In genomic region chr10:81377793-81378552, GRCm38 (mm10) we compare ENCODE assay signal across 8 mouse cellular contexts. TPM values are rescaled to one million over a fixed set of nuclear protein-coding genes. Genes with fewer than 3 reads are reported as not detected.
DNase-seq lines count a peak whose midpoint lies in the region; ATAC-seq and TF ChIP-seq lines count a peak whose summit lies in the region.

TSS of gene Fzr1 (minus strand) at chr10:81378516.

- H3K4me2 ChIP-seq in forebrain, embryonic 11.5 days (ENCODE audit: low read depth, low read length, severe bottlenecking): peak within 1 kb of the TSS; percentile 88
- H3K4me2 ChIP-seq in liver, embryonic 11.5 days: peak within 1 kb of the TSS; percentile 91
- peak within 1 kb of the TSS; percentile 79 for H3K4me2 ChIP-seq in stomach, embryonic 15.5 days

- no peak for ATAC-seq in G1E (ENCODE audit: extremely low read depth, insufficient number of reproducible peaks, low FRiP score, poor library complexity, severe bottlenecking)
- ATAC-seq in forebrain, embryonic 11.5 days (replicated peaks; ENCODE audit: low FRiP score): peak; percentile 66
- ATAC-seq in hematopoietic stem cell, adult 5-6 weeks (replicated peaks in 1 of 2; ENCODE audit: insufficient read depth in 1 of 2, low FRiP score in 2 of 2, low TSS enrichment in 1 of 2, low read depth in 1 of 2, poor library complexity in 2 of 2, severe bottlenecking in 2 of 2): no peak
- ATAC-seq in liver, embryonic 11.5 days (replicated peaks; ENCODE audit: low FRiP score): peak; percentile 7
- ATAC-seq in stomach, embryonic 15.5 days (ENCODE audit: insufficient read depth, low FRiP score, low read depth): peak; percentile 3; the same call in 1 of the 2 replicates

- H3K27ac ChIP-seq in forebrain, embryonic 11.5 days (ENCODE audit: low read depth, low read length): peak within 1 kb of the TSS; percentile 75
- H3K27ac ChIP-seq in liver, embryonic 11.5 days (ENCODE audit: low read depth, low read length): peak within 1 kb of the TSS; percentile 81
- H3K27ac ChIP-seq in stomach, embryonic 15.5 days: peak within 1 kb of the TSS; percentile 74

- peak within 1 kb of the TSS; percentile 94 for H3K9ac ChIP-seq in forebrain, embryonic 11.5 days (ENCODE audit: low read length)
- H3K9ac ChIP-seq in liver, embryonic 11.5 days (ENCODE audit: low read depth, low read length): peak within 1 kb of the TSS; percentile 97
- peak within 1 kb of the TSS; percentile 81 for H3K9ac ChIP-seq in stomach, embryonic 15.5 days

- peaks cover 79% of the 10 kb centered on the region for H3K4me1 ChIP-seq in G1E (ENCODE audit: insufficient read depth, low read depth, low read length)
- H3K4me1 ChIP-seq in forebrain, embryonic 11.5 days (replicated peaks; ENCODE audit: control insufficient read depth, insufficient read depth, low read length): peaks cover 17% of the 10 kb centered on the region
- H3K4me1 ChIP-seq in liver, embryonic 11.5 days (replicated peaks; ENCODE audit: control insufficient read depth, insufficient read depth, low read length): peaks cover 41% of the 10 kb centered on the region
- peaks cover 26% of the 10 kb centered on the region for H3K4me1 ChIP-seq in stomach, embryonic 15.5 days

- H3K27me3 ChIP-seq in G1E (ENCODE audit: insufficient read depth, low read length): no peaks in the 10 kb centered on the region
- no peaks in the 10 kb centered on the region for H3K27me3 ChIP-seq in forebrain, embryonic 11.5 days (ENCODE audit: control insufficient read depth, insufficient read depth, low read length)
- H3K27me3 ChIP-seq in liver, embryonic 11.5 days (replicated peaks; ENCODE audit: control insufficient read depth, insufficient read depth, low read length): no peaks in the 10 kb centered on the region
- H3K27me3 ChIP-seq in stomach, embryonic 15.5 days (replicated peaks): no peaks in the 10 kb centered on the region

- H3K36me3 ChIP-seq in G1E (replicated peaks): peaks cover 45% of the 10 kb centered on the region
- H3K36me3 ChIP-seq in forebrain, embryonic 11.5 days (ENCODE audit: control insufficient read depth, insufficient read depth, low read length): peaks cover 6% of the 10 kb centered on the region; the same call in 1 of the 2 replicates
- H3K36me3 ChIP-seq in liver, embryonic 11.5 days (ENCODE audit: control insufficient read depth, insufficient read depth, low read length): peaks cover 18% of the 10 kb centered on the region
- peaks cover 15% of the 10 kb centered on the region; the same call in 1 of the 2 replicates for H3K36me3 ChIP-seq in stomach, embryonic 15.5 days

- peak within 1 kb of the TSS; percentile 85 for H3K4me3 ChIP-seq in G1E (ENCODE audit: low read depth, low read length)
- H3K4me3 ChIP-seq in forebrain, embryonic 11.5 days (ENCODE audit: low read depth, low read length): peak within 1 kb of the TSS; percentile 89
- peak within 1 kb of the TSS; percentile 92 for H3K4me3 ChIP-seq in liver, embryonic 11.5 days (ENCODE audit: low read depth, low read length)
- peak within 1 kb of the TSS; percentile 82 for H3K4me3 ChIP-seq in stomach, embryonic 15.5 days (replicated peaks)

- under 1% methylated on average over 55 of the region's 59 CpGs for WGBS in forebrain, embryonic 11.5 days
- 1% methylated on average over 53 of the region's 59 CpGs for WGBS in liver, embryonic 11.5 days
- WGBS in stomach, embryonic 15.5 days: 1% methylated on average over 49 of the region's 59 CpGs

- H3K9me3 ChIP-seq in G1E (replicated peaks): no peaks in the 10 kb centered on the region
- no peaks in the 10 kb centered on the region for H3K9me3 ChIP-seq in forebrain, embryonic 11.5 days (ENCODE audit: control insufficient read depth, low read length)
- no peaks in the 10 kb centered on the region for H3K9me3 ChIP-seq in liver, embryonic 11.5 days (ENCODE audit: control insufficient read depth, low read length)
- H3K9me3 ChIP-seq in stomach, embryonic 15.5 days: no peaks in the 10 kb centered on the region

- TF ChIP-seq CTCF in G1E (IDR thresholded peaks at IDR 0.05; ENCODE audit: low read depth, low read length): no peak

- no peak for DNase-seq in heart, adult 18-20 months
- no peak for DNase-seq in heart, adult 11 months
- no peak for DNase-seq in G1E (ENCODE audit: low spot score)
- DNase-seq in forebrain, embryonic 11.5 days (ENCODE audit: low spot score): no peak
- no peak for DNase-seq in liver, embryonic 11.5 days (ENCODE audit: low spot score)
- DNase-seq in c-Kit-positive CD71-positive TER-119-positive erythroid progenitor cells, embryonic 14.5 days (ENCODE audit: low spot score): no peak

RNA-seq across cellular contexts. Expression of gene Fzr1, which starts in this region (rescaled TPM):
- 10 to 100 TPM; 27.6 to 35.6 TPM for total RNA-seq in heart, adult 18-20 months (2021)
- total RNA-seq in G1E (2014; fragmentation: Nextera tagmentation) (29.7 and 65.2 TPM in 2 replicates), G1E (2017) (15.8 and 22.8 TPM in 2 replicates)
- 88.9 and 96.2 TPM in 2 replicates for polyA plus RNA-seq in G1E (2012)
- polyA plus RNA-seq in forebrain, embryonic 11.5 days (2014; fragmentation: Nextera tagmentation; extraction: Ambion mirVana): 132 and 144 TPM in 2 replicates
- total RNA-seq in hematopoietic stem cell, adult 5-6 weeks (2017): 11.6 and 17.2 TPM in 2 replicates
- 74.0 and 75.9 TPM in 2 replicates for polyA plus RNA-seq in liver, embryonic 11.5 days (2014; fragmentation: Nextera tagmentation; extraction: Ambion mirVana)
- polyA plus RNA-seq in stomach, embryonic 15.5 days (2015; fragmentation: Nextera tagmentation; extraction: Ambion mirVana): 88.5 and 90.5 TPM in 2 replicates

Comparison
In these comparisons a context has a peak if more than half of its experiments do, and no peak if none do; other contexts are left out.
1. ATAC-seq: peak in forebrain, embryonic 11.5 days (single experiment), liver, embryonic 11.5 days (single experiment) and stomach, embryonic 15.5 days (single experiment); none in G1E (single experiment) and hematopoietic stem cell, adult 5-6 weeks (0 of 2).
2. Peak in every context shown above with its lines, with median percentiles within 50 percentile points of each other: H3K4me3 ChIP-seq, H3K27ac ChIP-seq, H3K4me2 ChIP-seq and H3K9ac ChIP-seq.